Mouse (Mus musculus) left cerebral cortex, postnatal 25 days (tissue): ENCODE data around the gene Ppm1h. TPM values are rescaled to one million over a fixed set of nuclear protein-coding genes. Genes with fewer than 3 reads are reported as not detected.

Experiments used
- DNase-seq, 2 experiments: peaks; one replicate each; pipeline ENCODE4 v3.0.0; 2022; ENCODE audit warnings: low spot score in 2 of 2, mixed read lengths in 1 of 2
- intact Hi-C: fragments of 180-260 bp; cut with DNase I; formaldehyde crosslinking; loops from one replicate; pipeline ENCODE4 v1.15.1; 2025
- total RNA-seq, 2 experiments: library from RNA; stranded (reverse); gene quantifications; 2 replicates each; pipeline ENCODE4 v1.2.3; 2021

Ppm1h gene
- 100 to 1,000 TPM in 1 of 2 experiments, 10 to 100 TPM in 1; 93.9 to 111 TPM for total RNA-seq

GRCm38 (mm10) chr10:122678541-122679436 is at the start of gene Ppm1h:
Gene Ppm1h (plus strand): TSS chr10:122678762.
- DNase-seq = peak; percentile 70 to 72
- intact Hi-C loops = loop anchor here (2.0 to 10.0 kb wide), 5 partner anchors 94 to 584 kb away; partner anchors contain the start of gene Rxylt1

GRCm38 (mm10) chr10:122629003-122629402 is 49.6 kb upstream of the Ppm1h start:
- no peak for DNase-seq
- intact Hi-C loops = no loop called here

GRCm38 (mm10) chr10:122639879-122640278 is 38.7 kb upstream of the Ppm1h start:
- intact Hi-C loops = no loop called here
- no peak for DNase-seq

- intact Hi-C loops = no loop called here
- peak in 1 of 2 experiments; percentile 11 for DNase-seq
Measured at GRCm38 (mm10) chr10:122641263-122641795, 37.2 kb upstream of the Ppm1h start.

- no peak for DNase-seq
- intact Hi-C loops = no loop called here
Measured at GRCm38 (mm10) chr10:122642125-122642524, 36.4 kb upstream of the Ppm1h start.

- intact Hi-C loops = no loop called here
- no peak for DNase-seq
Measured at GRCm38 (mm10) chr10:122651932-122652331, 26.6 kb upstream of the Ppm1h start.

GRCm38 (mm10) chr10:122652578-122652977 is 26.0 kb upstream of the Ppm1h start:
- intact Hi-C loops = no loop called here

GRCm38 (mm10) chr10:122665652-122666051 is 12.9 kb upstream of the Ppm1h start:
- DNase-seq = peak in 1 of 2 experiments; percentile 21
- intact Hi-C loops = no loop called here

More at GRCm38 (mm10) chr10:122652578-122652977, 26.0 kb upstream of the Ppm1h start:
- DNase-seq = no peak

- no peak for DNase-seq
- intact Hi-C loops = loop anchor here (10.0 kb wide), 1 partner anchor 576 kb away; the partner anchor contains the start of gene Rxylt1
Measured at GRCm38 (mm10) chr10:122671253-122671652, 7.3 kb upstream of the Ppm1h start.

- no peak for DNase-seq
- intact Hi-C loops = loop anchor here (10.0 kb wide), 1 partner anchor 577 kb away; the partner anchor contains the start of gene Rxylt1
Measured at GRCm38 (mm10) chr10:122672044-122672443, 6.5 kb upstream of the Ppm1h start.

GRCm38 (mm10) chr10:122679437-122680045 is 979 bp downstream of the Ppm1h start:
- intact Hi-C loops = loop anchor here (1.0 to 10.0 kb wide), 8 partner anchors 39 to 585 kb away; partner anchors contain the start of gene Rxylt1
- DNase-seq = peak; percentile 36 to 49

GRCm38 (mm10) chr10:122680387-122681084 is 2.0 kb downstream of the Ppm1h start:
- intact Hi-C loops = loop anchor here (1.0 to 10.0 kb wide), 3 partner anchors 38 to 314 kb away; no protein-coding TSS in a partner anchor

GRCm38 (mm10) chr10:122681085-122681408 is 2.5 kb downstream of the Ppm1h start:
- intact Hi-C loops = loop anchor here (2.0 to 10.0 kb wide), 2 partner anchors 38 to 314 kb away; no protein-coding TSS in a partner anchor
- DNase-seq = no peak

More at GRCm38 (mm10) chr10:122680387-122681084, 2.0 kb downstream of the Ppm1h start:
- peak; percentile 58 to 93 for DNase-seq

- intact Hi-C loops = loop anchor here (10.0 kb wide), 1 partner anchor 311 kb away; no protein-coding TSS in a partner anchor
- no peak for DNase-seq
Measured at GRCm38 (mm10) chr10:122683819-122684330, 5.3 kb downstream of the Ppm1h start.

GRCm38 (mm10) chr10:122685297-122685696 is 6.7 kb downstream of the Ppm1h start:
- no peak for DNase-seq
- intact Hi-C loops = loop anchor here (10.0 kb wide), 1 partner anchor 310 kb away; no protein-coding TSS in a partner anchor

- no peak for DNase-seq
- intact Hi-C loops = loop anchor here (10.0 kb wide), 1 partner anchor 309 kb away; no protein-coding TSS in a partner anchor
Measured at GRCm38 (mm10) chr10:122685836-122686531, 7.4 kb downstream of the Ppm1h start.

- no peak for DNase-seq
- intact Hi-C loops = no loop called here
Measured at GRCm38 (mm10) chr10:122690698-122691097, 12.1 kb downstream of the Ppm1h start.

- DNase-seq = peak; percentile 9 to 39
- intact Hi-C loops = no loop called here
Measured at GRCm38 (mm10) chr10:122693158-122693777, 14.7 kb downstream of the Ppm1h start.
